Mouse (Mus musculus) forelimb bud, embryonic 11.5 days (tissue): Measurements from ENCODE around the gene Alkbh2.

ENCODE experiments used
- DNase-seq: peaks from one replicate; pipeline ENCODE4 v3.0.0-alpha.2; 2012; ENCODE audit warnings: low read depth, low spot score

Alkbh2 gene

DNA sequence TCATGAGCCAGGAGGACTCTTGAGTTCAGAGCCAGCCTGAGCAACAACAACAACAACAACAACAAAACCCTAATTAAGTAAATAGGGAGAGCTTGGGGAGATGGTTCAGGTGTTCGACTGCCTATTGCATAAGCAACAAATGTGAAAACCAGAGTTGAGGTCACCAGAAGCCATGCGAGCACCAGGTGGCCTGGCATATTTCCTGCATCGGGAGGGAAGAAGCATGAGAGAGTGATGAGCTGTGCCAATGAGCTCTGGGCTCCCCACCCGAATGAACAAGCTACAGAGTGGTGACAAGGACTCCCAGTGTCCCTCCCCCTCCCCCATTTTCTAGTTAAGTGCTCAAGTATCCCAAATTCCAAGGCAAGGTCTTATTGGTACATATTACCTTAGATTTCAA is 26.1 kb downstream of the Alkbh2 start:
- DNase-seq, result no peak

GRCm38 (mm10) chr5:114100390-114101099 is 27.5 kb downstream of the Alkbh2 start:
- no peak for DNase-seq

GRCm38 (mm10) chr5:114099709-114100389 is 28.2 kb downstream of the Alkbh2 start:
- peak; percentile 95 for DNase-seq

- peak; percentile 86 for DNase-seq
These were observed 36.8 kb downstream of the Alkbh2 start, which contains the start of gene Svop for GRCm38 (mm10) chr5:114091057-114091807. Gene Svop, minus strand, starts transcription at chr5:114091570.

DNA sequence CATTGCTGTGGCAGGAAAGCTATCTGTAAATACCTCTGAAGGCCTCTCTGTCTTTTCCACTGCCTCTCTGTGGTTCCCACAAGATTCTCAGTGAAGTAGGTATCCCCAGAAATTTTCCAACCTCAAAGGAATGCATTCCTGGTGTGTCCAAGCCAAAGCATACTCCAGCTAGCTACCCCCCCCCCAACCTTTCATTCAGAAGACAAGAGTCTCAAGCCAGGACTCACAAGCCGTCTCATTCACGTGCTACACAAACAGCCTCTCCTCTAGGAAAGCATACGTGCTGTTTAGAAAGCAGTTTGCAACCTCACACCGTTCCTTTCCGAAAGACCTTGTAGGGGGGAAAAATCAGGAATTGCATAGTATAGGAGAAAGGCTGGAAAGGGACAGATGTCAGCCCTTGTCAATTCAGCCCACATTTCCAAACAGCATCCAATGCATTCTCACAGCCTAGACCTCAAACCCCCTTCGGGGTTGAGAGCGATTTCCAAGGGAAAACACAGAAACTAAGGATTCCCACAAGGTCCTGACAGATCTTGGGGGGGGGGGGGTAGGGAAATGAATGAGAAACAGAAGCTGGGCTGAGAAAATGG is 37.5 kb downstream of the Alkbh2 start:
- DNase-seq, result no peak

DNA sequence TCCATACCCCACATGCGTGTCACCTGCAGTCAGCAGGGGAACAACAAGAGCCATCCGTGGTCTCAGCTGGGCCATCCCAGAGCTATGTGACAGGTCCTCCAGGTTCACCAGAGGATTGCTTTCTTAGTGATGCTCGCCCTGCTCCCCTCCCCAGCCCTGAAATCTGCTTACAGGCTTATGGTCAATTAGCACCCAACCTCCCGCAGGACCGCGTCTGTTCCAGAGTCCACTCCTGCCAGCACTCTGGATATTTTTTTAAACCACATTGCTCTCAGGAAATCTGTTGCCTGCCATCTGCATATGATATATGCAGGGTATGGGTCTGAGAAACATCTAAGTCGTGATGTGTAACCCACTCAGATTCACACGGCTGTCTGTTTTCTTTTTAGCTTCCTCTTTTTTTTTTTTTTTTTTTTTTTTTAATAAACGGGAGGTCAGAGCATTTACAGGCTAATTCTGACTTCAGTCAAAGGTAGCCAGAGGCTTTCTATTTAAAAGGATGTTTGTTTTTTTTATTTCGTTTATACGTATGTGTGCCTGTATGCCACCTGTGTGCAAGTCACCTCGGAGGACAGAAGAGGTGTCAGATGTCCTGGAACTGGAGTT is 40.0 kb downstream of the Alkbh2 start:
- no peak for DNase-seq

- DNase-seq, result no peak
These were observed 42.5 kb downstream of the Alkbh2 start for GRCm38 (mm10) chr5:114085501-114085900.

DNA sequence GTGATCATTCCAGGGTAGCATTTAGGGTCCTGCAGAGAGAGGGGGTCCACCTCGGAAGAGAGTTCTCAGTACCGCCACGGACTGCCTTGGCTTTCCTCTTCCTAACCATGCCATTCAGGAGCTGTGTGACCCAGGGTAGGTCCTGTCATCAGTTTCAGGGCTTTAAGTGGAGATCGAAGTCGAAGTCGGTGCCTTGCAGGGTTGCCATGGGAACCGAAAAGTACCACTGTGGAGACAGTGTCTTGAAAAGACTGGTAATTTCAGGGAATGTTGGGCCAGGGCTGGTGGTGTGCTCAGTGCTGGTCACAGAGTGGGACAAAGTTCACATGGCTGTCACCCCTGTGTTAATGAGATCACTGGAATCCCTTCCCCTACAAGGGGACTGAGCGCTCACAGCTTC is 51.0 kb downstream of the Alkbh2 start:
- no peak for DNase-seq
